Mouse (Mus musculus) liver, postnatal 0 days (tissue): Measurements from ENCODE around the gene Setdb1.

Experiments used
- CTCF ChIP-seq: sonication (generic); IDR thresholded peaks from 2 replicates; pipeline ENCODE4 v1.5.1; 2016; ENCODE audit warnings: antibody characterized with exemption, low read depth
- EP300 ChIP-seq: IDR thresholded peaks from 2 replicates; pipeline ENCODE4 v1.6.1; 2016; ENCODE audit warnings: antibody characterized with exemption, low read depth, mild to moderate bottlenecking

DNA sequence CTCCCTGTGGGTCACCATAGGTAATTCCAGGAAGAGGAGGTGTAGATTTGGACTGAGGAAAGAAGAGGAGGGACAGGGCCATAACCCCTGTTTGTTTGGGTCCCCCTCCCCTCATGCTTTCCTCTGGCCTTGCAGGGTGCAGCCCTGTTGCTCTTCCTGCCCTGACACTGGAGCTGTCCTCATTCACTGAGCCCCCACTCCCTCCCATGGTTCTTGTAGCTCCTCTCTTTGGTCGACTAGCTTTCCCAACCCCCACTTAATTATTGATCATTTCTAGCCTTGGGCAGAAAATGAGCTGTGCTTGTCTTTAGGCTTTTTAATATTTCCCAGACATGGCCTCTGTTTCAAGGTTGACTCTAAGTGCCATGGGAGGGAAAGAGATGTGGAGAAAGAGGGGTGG, 72.9 kb downstream of the Setdb1 start:
- TF ChIP-seq CTCF (no peak), EP300 (no peak)
